Mouse (Mus musculus): ENCODE results near the gene Ubr3. TPM values are rescaled to one million over a fixed set of nuclear protein-coding genes. Genes with fewer than 3 reads are reported as not detected.
"Not testable (repeated sequence)": the region's sequence is repeated elsewhere in the genome, so short reads cannot be mapped to it uniquely, and the experiment has no call there.

Gene Ubr3
- polyA plus RNA-seq, 2 experiments: 5.9 to 8.0 TPM

- H3K27ac ChIP-seq: no peak overlapping the region
- H3K9ac ChIP-seq (replicated peaks): no peak overlapping the region
- 90% methylated on average over 2 of the region's 2 CpGs for WGBS (ENCODE audit: insufficient replicate concordance)
- H3K4me3 ChIP-seq (ENCODE audit: insufficient read depth in 1 of 2, low read depth in 2 of 2, low read length in 2 of 2): no peak overlapping the region
- no peaks in the 10 kb centered on the region for H3K27me3 ChIP-seq (ENCODE audit: control insufficient read depth, insufficient read depth, low read length)
- TF ChIP-seq EP300 (IDR thresholded peaks at IDR 0.05; ENCODE audit: low read depth) (no peak), CTCF (IDR thresholded peaks at IDR 0.05; ENCODE audit: low read depth) (no peak)
- H3K36me3 ChIP-seq (replicated peaks; ENCODE audit: control insufficient read depth, insufficient read depth, low read depth): peaks cover 19% of the 10 kb centered on the region
- ATAC-seq (ENCODE audit: insufficient read depth) (no peak), DNase-seq (ENCODE audit: low read depth in 3 of 3, low spot score in 3 of 3) (no peak)
- H3K4me2 ChIP-seq (ENCODE audit: low read depth): no peak overlapping the region
- H3K4me1 ChIP-seq (replicated peaks; ENCODE audit: control insufficient read depth in 2 of 2, insufficient read depth in 2 of 2, low read length in 1 of 2): no peaks in the 10 kb centered on the region
- H3K9me3 ChIP-seq (ENCODE audit: control insufficient read depth, low read length): no peaks in the 10 kb centered on the region
Measured at GRCm38 (mm10) chr2:69974896-69975295, 77.8 kb downstream of the Ubr3 start.

- ATAC-seq (ENCODE audit: insufficient read depth): no peak
- Histone ChIP-seq H3K4me1 (replicated peaks; ENCODE audit: control insufficient read depth in 2 of 2, insufficient read depth in 2 of 2, low read length in 1 of 2) (no peaks in the 10 kb centered on the region), H3K36me3 (replicated peaks; ENCODE audit: control insufficient read depth, insufficient read depth, low read depth) (peaks cover 5% of the 10 kb centered on the region), H3K27ac (no peak overlapping the region), H3K9ac (replicated peaks) (no peak overlapping the region), H3K9me3 (ENCODE audit: control insufficient read depth, low read length) (no peaks in the 10 kb centered on the region), H3K4me3 (ENCODE audit: insufficient read depth in 1 of 2, low read depth in 2 of 2, low read length in 2 of 2) (no peak overlapping the region), H3K27me3 (ENCODE audit: control insufficient read depth, insufficient read depth, low read length) (no peaks in the 10 kb centered on the region), H3K4me2 (ENCODE audit: low read depth) (no peak overlapping the region)
- 85% methylated on average over 6 of the region's 6 CpGs for WGBS (ENCODE audit: insufficient replicate concordance)
- no peak for TF ChIP-seq CTCF (IDR thresholded peaks at IDR 0.05; ENCODE audit: low read depth)
- TF ChIP-seq EP300 (IDR thresholded peaks at IDR 0.05; ENCODE audit: low read depth): no peak
- no peak for DNase-seq (ENCODE audit: low read depth in 3 of 3, low spot score in 3 of 3)
Measured at GRCm38 (mm10) chr2:69989224-69989623, 92.2 kb downstream of the Ubr3 start.

GRCm38 (mm10) chr2:69990647-69991046 lies 93.6 kb downstream of the Ubr3 start:
- peak; percentile 69 for TF ChIP-seq CTCF (IDR thresholded peaks at IDR 0.05; ENCODE audit: low read depth)
- no peak for TF ChIP-seq EP300 (IDR thresholded peaks at IDR 0.05; ENCODE audit: low read depth)
- DNase-seq (ENCODE audit: low read depth in 3 of 3, low spot score in 3 of 3) (no peak), ATAC-seq (ENCODE audit: insufficient read depth) (peak; percentile 47; the same call in 1 of the 2 replicates)
- Histone ChIP-seq H3K9me3 (ENCODE audit: control insufficient read depth, low read length) (no peaks in the 10 kb centered on the region), H3K9ac (replicated peaks) (no peak overlapping the region), H3K36me3 (replicated peaks; ENCODE audit: control insufficient read depth, insufficient read depth, low read depth) (peaks cover 5% of the 10 kb centered on the region), H3K4me3 (ENCODE audit: insufficient read depth in 1 of 2, low read depth in 2 of 2, low read length in 2 of 2) (no peak overlapping the region), H3K4me1 (replicated peaks; ENCODE audit: control insufficient read depth in 2 of 2, insufficient read depth in 2 of 2, low read length in 1 of 2) (0 out of 4 replicates have a peak, but pooled peaks cover 0 to 1% of the 10 kb centered on the region in 2 experiments), H3K27ac (no peak overlapping the region), H3K27me3 (ENCODE audit: control insufficient read depth, insufficient read depth, low read length) (no peaks in the 10 kb centered on the region), H3K4me2 (ENCODE audit: low read depth) (no peak overlapping the region)
- WGBS (ENCODE audit: insufficient replicate concordance): 31% methylated on average over 2 of the region's 2 CpGs

GRCm38 (mm10) chr2:69994082-69994736 lies 97.2 kb downstream of the Ubr3 start:
- not testable (repeated sequence) for ATAC-seq (ENCODE audit: insufficient read depth)

GRCm38 (mm10) chr2:69994779-69995178 lies 97.7 kb downstream of the Ubr3 start:
- Histone ChIP-seq H3K4me2 (ENCODE audit: low read depth) (no peak overlapping the region), H3K36me3 (replicated peaks; ENCODE audit: control insufficient read depth, insufficient read depth, low read depth) (peaks cover 5% of the 10 kb centered on the region), H3K9ac (replicated peaks) (no peak overlapping the region), H3K9me3 (ENCODE audit: control insufficient read depth, low read length) (no peaks in the 10 kb centered on the region), H3K4me1 (replicated peaks; ENCODE audit: control insufficient read depth in 2 of 2, insufficient read depth in 2 of 2, low read length in 1 of 2) (peaks cover 8 to 16% of the 10 kb centered on the region in 2 experiments), H3K27ac (no peak overlapping the region; the same call in 1 of the 2 replicates), H3K4me3 (ENCODE audit: insufficient read depth in 1 of 2, low read depth in 2 of 2, low read length in 2 of 2) (no peak overlapping the region), H3K27me3 (ENCODE audit: control insufficient read depth, insufficient read depth, low read length) (no peaks in the 10 kb centered on the region)
- TF ChIP-seq CTCF (IDR thresholded peaks at IDR 0.05; ENCODE audit: low read depth) (no peak), EP300 (IDR thresholded peaks at IDR 0.05; ENCODE audit: low read depth) (no peak)
- DNase-seq (ENCODE audit: low read depth in 3 of 3, low spot score in 3 of 3): no peak
- whole genome bisulfite sequencing (ENCODE audit: insufficient replicate concordance): 45% methylated on average over 2 of the region's 2 CpGs
- ATAC-seq (ENCODE audit: insufficient read depth): no peak

More at GRCm38 (mm10) chr2:69994082-69994736, 97.2 kb downstream of the Ubr3 start:
- peaks cover 8 to 16% of the 10 kb centered on the region in 2 experiments for H3K4me1 ChIP-seq (replicated peaks; ENCODE audit: control insufficient read depth in 2 of 2, insufficient read depth in 2 of 2, low read length in 1 of 2)
- H3K27ac ChIP-seq: peak overlapping the region; percentile 30
- DNase-seq (ENCODE audit: low read depth in 3 of 3, low spot score in 3 of 3); H3K9ac ChIP-seq (replicated peaks); H3K27me3 ChIP-seq (ENCODE audit: control insufficient read depth, insufficient read depth, low read length); H3K4me3 ChIP-seq (ENCODE audit: insufficient read depth in 1 of 2, low read depth in 2 of 2, low read length in 2 of 2); H3K4me2 ChIP-seq (ENCODE audit: low read depth); H3K9me3 ChIP-seq (ENCODE audit: control insufficient read depth, low read length); H3K36me3 ChIP-seq (replicated peaks; ENCODE audit: control insufficient read depth, insufficient read depth, low read depth): not testable (repeated sequence)
- 77% methylated on average over 3 of the region's 3 CpGs for WGBS (ENCODE audit: insufficient replicate concordance)
